Mouse (Mus musculus): ENCODE data around the gene Bola1.
"Not testable (repeated sequence)": the region's sequence is repeated elsewhere in the genome, so short reads cannot be mapped to it uniquely, and the experiment has no call there.

The Bola1 gene

GRCm38 (mm10) chr3:96226695-96227648 lies 7.5 kb upstream of the Bola1 start:
- DNase-seq (ENCODE audit: low spot score in 2 of 2) = no peak

- no peak for DNase-seq (ENCODE audit: low spot score in 2 of 2)
Measured at GRCm38 (mm10) chr3:96225421-96225820, 5.9 kb upstream of the Bola1 start.

GRCm38 (mm10) chr3:96222774-96223173 lies 3.3 kb upstream of the Bola1 start:
- DNase-seq (ENCODE audit: low spot score in 2 of 2) = no peak

- DNase-seq (ENCODE audit: low spot score in 2 of 2) = no peak
Measured at GRCm38 (mm10) chr3:96221640-96222038, 2.1 kb upstream of the Bola1 start.

DNA sequence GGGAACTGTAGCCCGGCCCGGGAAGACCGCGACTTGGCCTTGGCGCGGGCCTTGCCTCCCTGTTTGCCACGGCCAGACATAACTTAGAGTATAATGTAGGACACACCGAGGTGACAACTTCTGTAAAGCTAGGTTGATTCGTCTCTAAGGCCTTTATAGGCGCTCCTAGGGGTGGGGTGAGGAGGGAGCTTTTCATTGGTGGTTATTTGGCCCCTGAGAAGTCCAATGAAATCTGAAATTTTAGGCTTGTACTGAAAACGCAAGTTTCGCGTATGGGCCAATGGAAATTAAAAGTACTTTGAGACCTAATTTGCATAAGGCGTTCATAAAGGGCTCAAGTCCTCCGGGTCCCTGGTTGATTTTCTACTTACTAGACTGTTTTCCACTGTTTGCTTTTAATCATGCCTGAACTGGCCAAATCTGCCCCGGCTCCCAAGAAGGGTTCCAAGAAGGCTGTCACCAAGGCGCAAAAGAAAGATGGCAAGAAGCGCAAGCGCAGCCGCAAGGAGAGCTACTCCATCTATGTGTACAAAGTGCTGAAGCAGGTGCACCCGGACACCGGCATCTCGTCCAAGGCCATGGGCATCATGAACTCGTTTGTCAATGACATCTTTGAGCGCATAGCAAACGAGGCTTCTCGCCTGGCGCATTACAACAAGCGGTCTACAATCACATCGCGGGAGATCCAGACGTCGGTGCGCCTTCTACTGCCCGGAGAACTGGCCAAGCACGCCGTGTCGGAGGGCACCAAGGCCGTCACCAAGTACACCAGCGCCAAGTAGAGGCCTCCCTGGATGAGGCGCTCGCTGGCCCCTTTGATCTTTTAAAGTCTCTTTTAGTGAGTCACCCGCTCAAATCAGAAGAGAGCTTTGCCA lies 1.5 kb upstream of the Bola1 start, which contains the start of the genes Hist2h2ac and Hist2h2be:
Gene Hist2h2ac (minus strand): TSS at position 116 of the 875 bp plus-strand sequence.
Gene Hist2h2be (plus strand): TSS at position 355 of the 875 bp plus-strand sequence.
- peak; percentile 80 for DNase-seq (ENCODE audit: low spot score in 2 of 2)

- not testable (repeated sequence) for DNase-seq (ENCODE audit: low spot score in 2 of 2)
Measured at GRCm38 (mm10) chr3:96220131-96220764, 739 bp upstream of the Bola1 start.

GRCm38 (mm10) chr3:96219191-96219641 lies 293 bp downstream of the Bola1 start:
- no peak for DNase-seq (ENCODE audit: low spot score in 2 of 2)

GRCm38 (mm10) chr3:96209242-96209641 lies 10.3 kb downstream of the Bola1 start:
- no peak for DNase-seq (ENCODE audit: low spot score in 2 of 2)

- no peak for DNase-seq (ENCODE audit: low spot score in 2 of 2)
Measured at GRCm38 (mm10) chr3:96207819-96208218, 11.7 kb downstream of the Bola1 start.

GRCm38 (mm10) chr3:96199731-96200130 lies 19.8 kb downstream of the Bola1 start:
- no peak for DNase-seq (ENCODE audit: low spot score in 2 of 2)

- not testable (repeated sequence) for DNase-seq (ENCODE audit: low spot score in 2 of 2)
Measured at GRCm38 (mm10) chr3:96198601-96199251, 20.8 kb downstream of the Bola1 start.

GRCm38 (mm10) chr3:96198181-96198580 lies 21.3 kb downstream of the Bola1 start:
- DNase-seq (ENCODE audit: low spot score in 2 of 2) = no peak

DNA sequence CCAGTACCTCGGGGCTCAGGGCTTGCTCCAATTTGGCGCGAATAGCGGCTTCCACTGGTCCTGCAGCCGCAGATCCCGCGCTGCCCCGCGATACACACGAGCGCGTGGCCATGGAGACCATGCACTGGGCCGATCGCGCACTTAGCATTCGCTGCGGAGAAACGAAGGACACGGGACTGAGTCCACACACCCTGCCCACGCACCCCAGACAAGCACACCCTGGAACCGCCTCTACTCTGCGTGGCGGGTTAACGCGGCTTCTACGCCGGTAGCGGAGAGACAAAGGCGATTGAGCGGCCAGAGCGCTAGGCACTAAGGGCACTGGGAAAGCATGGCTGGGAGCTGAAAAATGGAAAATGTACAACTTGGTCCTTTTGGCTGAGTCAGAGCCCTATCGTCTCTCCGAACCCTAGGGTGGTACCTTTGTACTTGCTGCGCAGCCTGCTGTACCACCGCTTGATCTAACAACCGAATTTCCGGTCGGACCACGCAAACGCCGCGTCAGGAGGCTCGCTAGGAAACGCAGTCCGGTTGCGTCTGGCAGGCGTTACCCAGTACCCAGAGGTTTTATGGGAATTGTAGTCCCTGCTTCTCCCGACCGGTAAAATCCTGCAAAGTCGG lies 22.3 kb downstream of the Bola1 start:
- DNase-seq (ENCODE audit: low spot score in 2 of 2) = peak; percentile 85 to 89

- no peak for DNase-seq (ENCODE audit: low spot score in 2 of 2)
Measured at GRCm38 (mm10) chr3:96196437-96197128, 22.9 kb downstream of the Bola1 start.

DNA sequence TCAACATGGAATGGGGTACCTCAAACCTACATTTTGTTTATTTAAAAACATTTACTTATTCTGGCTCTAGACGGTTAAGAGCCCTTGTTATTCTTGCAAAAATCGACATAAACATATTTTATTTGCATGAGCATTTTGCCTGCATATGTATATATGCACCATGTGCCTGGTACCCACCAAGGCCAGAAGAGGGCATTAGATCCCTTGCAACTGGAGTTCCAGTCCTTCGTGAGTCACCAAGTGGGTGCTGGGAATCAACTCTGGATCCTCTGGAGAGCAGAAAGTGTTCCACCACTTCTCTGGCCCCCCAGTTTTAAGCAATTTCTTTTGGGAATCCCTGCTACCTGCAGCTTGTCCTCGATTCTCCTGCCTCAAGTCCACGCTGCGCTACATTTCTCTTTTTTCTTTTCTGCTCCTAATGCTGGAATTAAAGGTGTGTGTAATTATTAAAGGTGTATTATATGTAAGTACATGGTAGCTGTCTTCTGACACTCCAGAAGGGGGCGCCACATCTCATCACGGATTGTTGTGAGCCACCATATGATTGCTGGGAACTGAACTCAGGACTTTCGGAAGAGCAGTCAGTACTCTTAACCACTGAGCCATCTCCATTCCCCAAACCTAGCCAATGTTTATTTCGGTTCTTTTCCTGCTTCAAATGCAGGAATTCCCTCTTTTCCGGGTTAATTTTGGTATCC lies 23.7 kb downstream of the Bola1 start:
- no peak for DNase-seq (ENCODE audit: low spot score in 2 of 2)

DNA sequence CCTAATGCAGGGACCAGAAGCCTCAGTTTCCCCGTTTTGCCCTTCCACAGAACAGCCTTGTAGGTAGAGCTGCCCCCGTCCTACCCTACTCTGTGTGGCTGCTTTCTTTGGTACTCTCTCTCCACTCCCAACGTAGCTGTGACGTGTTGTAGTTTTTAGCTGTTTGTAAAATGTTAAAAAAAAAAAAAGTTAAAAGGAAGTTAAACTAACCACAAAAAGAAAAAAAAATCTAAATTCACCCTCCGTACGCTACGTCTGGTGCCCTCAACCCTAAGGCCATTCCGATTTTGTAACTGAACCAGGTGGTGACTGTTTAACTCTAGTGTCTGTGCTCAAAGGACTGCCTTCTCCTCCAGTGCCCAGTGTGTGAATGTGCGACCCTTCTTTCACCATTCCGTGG lies 24.5 kb downstream of the Bola1 start:
- no peak for DNase-seq (ENCODE audit: low spot score in 2 of 2)

GRCm38 (mm10) chr3:96192977-96193376 lies 26.5 kb downstream of the Bola1 start:
- DNase-seq (ENCODE audit: low spot score in 2 of 2) = no peak

DNA sequence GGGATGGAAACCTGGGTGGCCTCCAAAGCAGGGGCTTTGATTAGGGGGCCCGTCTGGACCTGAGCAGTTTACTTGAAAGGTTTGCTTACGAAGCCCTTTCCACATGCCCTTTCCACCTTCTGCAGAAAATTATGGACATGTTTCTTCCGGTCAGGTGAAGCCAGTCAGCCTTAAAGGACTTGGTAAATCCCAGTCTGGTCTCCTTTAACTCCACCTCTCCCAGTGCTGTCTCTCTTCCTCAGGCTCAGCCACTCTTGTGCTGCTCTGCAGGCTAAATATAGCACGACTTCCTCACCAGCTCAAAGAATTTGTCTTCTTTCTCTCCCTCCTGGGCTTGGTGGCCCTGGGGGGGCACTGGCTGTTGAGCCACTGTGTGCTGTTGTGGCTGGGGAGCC lies 37.1 kb downstream of the Bola1 start:
- DNase-seq (ENCODE audit: low spot score in 2 of 2) = no peak
